Mouse (Mus musculus): ENCODE measurements at regions not wholly inside any gene's neighbourhood (a gene's known extent, or its start where the extent isn't known, plus 50 kb on each side); places are given as distances from the start of the nearest gene placed in this dataset.
"Not testable (repeated sequence)": the region's sequence is repeated elsewhere in the genome, so short reads cannot be mapped to it uniquely, and the experiment has no call there.

GRCm38 (mm10) chr10:117465058-117465660 is 85.3 kb upstream of the Cpsf6 start:
- in situ Hi-C loops (cut with MboI; ENCODE audit: low sequenced_read_pairs), result no loop called here

DNA sequence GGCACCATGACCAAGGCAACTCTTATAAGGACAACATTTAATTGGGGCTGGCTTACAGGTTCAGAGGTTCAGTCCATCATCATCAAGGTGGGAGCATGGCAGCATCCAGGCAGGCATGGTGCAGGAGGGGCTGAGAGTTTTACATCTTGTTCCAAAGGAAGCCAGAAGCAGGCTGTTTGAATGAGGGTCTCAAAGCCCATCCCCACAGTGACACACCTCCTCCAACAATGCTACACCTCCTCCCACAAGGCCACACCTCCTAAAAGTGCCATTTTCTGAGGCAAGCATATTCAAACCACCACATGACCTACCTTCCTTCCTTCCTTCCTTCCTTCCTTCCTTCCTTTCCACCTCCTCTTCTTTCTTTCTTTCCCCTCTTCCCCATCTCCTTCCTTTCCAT is 84.5 kb upstream of the Cpsf6 start:
- in situ Hi-C loops (cut with MboI; ENCODE audit: low sequenced_read_pairs), result not testable (repeated sequence)

GRCm38 (mm10) chr10:117463636-117464035 is 83.8 kb upstream of the Cpsf6 start:
- in situ Hi-C loops (cut with MboI; ENCODE audit: low sequenced_read_pairs), result no loop called here

DNA sequence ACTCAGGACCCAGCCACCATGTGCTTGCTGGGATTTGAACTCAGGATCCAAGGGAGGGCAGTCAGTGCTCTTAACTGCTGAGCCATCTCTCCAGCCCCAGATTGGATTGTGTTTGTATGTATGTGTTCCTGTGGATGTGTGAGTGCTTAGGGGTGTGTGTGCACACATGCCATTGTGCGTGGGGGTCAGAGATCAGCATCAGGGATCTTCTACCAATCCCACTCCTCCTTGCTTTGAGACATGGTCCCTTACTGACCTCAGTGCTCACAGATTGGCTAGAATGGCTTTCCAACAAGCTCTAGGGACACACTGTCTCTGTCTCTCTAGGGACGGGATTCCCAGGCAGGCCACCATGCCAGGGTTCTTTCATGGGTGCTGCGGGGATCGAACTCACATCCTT is 83.1 kb upstream of the Cpsf6 start:
- in situ Hi-C loops (cut with MboI; ENCODE audit: low sequenced_read_pairs), result no loop called here

GRCm38 (mm10) chr10:117461791-117462516 is 82.1 kb upstream of the Cpsf6 start:
- in situ Hi-C loops (cut with MboI; ENCODE audit: low sequenced_read_pairs), result no loop called here

DNA sequence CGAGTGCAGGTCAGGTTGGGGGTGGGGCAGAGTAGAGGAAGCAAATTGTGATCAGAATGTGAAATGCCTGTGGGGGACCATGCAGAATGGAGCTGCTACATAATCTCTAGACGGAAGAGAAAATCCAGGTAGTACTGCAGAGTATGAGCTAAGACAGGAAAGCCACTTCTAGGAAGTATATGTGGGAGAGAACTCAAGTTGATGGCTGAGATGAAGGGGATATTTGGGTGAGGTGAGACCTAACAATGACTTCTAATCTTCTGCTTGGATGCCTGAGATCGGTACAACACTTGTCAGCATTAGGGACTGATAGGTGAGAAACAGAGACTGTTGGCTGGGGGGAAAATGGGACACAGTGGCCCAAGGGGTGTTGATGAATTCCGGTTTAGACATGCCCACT is 81.4 kb upstream of the Cpsf6 start:
- in situ Hi-C loops (cut with MboI; ENCODE audit: low sequenced_read_pairs), result no loop called here

GRCm38 (mm10) chr10:117460366-117460730 is 80.5 kb upstream of the Cpsf6 start:
- in situ Hi-C loops (cut with MboI; ENCODE audit: low sequenced_read_pairs), result no loop called here

DNA sequence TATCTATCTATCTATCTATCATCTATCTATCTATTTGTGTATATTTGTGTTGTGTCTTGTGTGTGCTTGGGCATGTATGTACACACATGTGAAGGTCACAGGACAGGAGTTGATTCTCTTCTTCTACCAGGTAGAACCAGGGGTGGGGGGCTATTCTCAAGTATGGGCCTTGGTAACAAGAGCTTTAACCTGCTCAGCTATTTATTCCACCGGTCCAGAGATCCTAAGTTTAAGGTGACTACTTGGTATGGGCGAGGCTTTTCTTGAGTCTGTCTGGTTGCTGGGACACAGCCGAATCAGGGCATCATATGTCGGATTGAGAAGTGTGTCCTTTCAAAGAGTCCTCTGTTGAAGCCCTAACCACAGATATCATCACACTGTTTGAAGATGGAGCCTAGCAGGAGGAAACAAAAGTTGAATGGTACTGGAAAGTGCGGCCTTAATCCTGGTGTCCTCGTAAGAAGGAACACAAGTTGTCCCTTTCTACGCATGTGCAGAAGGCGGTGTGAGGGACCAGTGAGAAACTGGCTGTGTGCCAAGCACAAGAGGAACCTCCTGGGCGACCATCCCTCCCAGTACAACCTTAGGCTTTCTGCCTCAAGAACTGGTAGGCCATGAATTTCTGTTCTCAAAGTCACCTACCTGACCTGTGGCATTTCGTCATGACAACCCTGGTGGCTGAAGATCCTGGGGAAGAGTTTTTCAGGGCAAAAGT is 80.0 kb upstream of the Cpsf6 start:
- in situ Hi-C loops (cut with MboI; ENCODE audit: low sequenced_read_pairs), result loop anchor here (5.0 kb wide), 1 partner anchor 217 kb away; no protein-coding TSS in a partner anchor

DNA sequence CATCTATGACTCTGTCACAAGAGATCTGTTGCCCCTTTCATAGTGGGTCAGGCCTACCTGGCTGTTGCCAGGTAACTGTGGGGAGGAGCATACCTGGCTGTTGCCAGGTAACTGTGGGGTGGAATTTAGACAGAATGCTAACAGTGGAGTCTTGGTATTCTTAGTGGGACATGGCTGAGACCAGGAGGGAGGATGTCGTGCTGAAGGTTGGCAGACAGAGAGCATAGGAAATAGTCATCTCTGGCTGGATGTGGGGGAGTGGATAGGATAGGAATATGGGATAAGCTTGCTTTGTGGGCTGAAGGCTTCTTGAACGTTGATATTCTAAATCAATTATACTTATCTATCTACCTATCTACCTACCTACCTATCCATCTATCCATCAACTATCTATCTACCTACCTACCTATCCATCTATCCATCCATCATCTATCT is 79.2 kb upstream of the Cpsf6 start:
- in situ Hi-C loops (cut with MboI; ENCODE audit: low sequenced_read_pairs), result loop anchor here (5.0 kb wide), 1 partner anchor 218 kb away; no protein-coding TSS in a partner anchor

DNA sequence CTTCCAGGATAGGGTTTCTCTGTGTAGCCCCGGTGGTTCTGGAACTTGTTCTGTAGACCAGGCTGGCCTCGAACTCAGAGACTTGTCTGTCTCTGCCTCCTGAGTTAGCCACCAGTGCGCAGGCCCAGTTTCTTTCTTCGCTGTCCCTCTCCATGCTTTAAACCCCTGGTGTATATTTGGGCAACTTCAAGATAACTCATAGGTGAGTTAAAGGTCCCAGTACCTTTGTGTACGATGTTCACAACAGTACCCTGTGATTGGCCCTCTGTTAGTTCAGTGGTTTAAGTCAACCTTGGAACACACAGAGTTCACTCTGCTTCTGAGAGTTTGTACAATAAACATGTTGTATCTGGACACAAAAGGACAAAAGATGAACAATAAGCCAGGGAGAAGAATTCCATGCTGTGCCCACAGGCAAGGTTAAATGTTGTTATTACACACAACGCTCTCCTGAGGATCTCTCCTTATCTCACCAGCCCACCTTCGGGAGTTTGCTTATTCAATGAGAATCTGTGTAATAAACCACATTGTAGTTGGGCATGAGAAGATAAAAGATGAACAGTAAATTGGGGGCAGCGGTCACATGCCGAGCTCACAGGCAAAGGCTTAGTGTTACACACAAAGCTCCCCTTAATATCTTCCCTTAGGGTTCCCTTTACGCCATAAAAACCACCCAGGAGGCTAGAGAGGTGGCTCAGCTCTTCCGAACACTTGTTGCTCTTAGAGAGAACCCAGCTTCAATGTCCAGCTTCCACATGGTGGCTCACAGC is 78.6 kb upstream of the Cpsf6 start:
- in situ Hi-C loops (cut with MboI; ENCODE audit: low sequenced_read_pairs), result loop anchor here (5.0 kb wide), 1 partner anchor 219 kb away; no protein-coding TSS in a partner anchor

- in situ Hi-C loops (cut with MboI; ENCODE audit: low sequenced_read_pairs), result loop anchor here (5.0 kb wide), 1 partner anchor 220 kb away; no protein-coding TSS in a partner anchor
These were observed 77.8 kb upstream of the Cpsf6 start for GRCm38 (mm10) chr10:117457701-117457950.

GRCm38 (mm10) chr10:117456904-117457700 is 77.3 kb upstream of the Cpsf6 start:
- in situ Hi-C loops (cut with MboI; ENCODE audit: low sequenced_read_pairs), result loop anchor here (5.0 kb wide), 1 partner anchor 220 kb away; no protein-coding TSS in a partner anchor

DNA sequence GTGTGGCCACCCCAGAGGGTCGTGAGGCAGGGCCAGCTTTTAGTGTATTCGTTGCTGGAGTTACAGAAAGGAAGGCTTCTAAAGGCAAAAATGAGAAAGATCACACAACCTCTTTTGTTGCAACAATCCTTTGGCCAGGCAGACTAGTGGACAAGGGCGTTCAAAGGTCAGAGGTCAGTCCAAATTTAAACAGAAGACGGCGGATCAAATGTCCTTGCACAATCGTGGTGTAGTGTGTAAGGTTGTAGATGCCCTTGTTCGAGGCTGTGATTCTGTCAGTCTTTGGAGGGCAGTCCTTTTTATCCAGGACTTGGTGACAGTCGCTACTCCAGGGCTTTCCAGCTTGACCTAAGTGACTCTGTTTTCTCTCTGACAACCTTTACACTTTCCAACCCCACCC is 76.6 kb upstream of the Cpsf6 start:
- in situ Hi-C loops (cut with MboI; ENCODE audit: low sequenced_read_pairs), result loop anchor here (5.0 kb wide), 1 partner anchor 221 kb away; no protein-coding TSS in a partner anchor

GRCm38 (mm10) chr10:117455595-117456302 is 75.9 kb upstream of the Cpsf6 start:
- in situ Hi-C loops (cut with MboI; ENCODE audit: low sequenced_read_pairs), result loop anchor here (5.0 kb wide), 1 partner anchor 222 kb away; no protein-coding TSS in a partner anchor

DNA sequence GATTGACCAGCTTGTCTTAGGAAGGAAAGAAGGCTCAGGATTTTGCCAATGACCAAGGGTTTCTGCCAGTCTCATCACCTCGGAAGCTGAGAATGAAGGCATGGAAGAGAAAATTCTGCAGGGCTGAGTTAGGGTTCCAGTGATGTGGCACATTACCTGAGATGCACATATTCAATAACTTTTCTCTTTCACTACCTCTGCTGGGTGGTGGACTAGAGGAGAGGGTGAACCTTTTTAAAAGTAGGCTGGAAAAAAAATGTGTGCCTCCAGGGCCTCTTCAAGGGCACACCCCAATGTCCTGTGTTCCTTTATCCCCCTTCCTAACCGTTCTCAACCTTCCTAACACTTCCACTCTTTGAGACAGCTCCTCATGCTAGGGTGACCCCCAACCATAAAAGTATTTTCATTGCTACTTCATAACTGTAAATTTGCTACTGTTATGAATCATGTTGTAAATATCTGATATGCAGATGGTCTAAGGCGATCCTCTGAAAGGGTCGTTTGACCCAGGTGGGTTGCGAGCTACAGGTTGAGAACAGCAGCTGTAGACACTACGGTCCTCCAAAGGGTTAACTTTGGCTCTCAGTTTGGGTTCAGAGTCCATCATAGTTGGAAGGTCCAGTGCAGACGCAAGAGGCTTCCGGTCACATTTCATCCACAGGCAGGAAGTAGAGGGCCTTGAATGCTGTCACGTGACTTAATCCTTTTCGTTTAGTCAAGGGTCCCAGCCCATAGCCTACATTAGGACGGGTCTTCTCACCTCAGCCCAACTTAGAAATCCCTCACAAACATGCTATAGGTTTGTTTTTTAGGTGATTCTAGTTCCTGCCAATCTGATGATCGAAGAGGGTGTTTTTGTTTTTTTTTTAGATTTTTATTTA is 75.1 kb upstream of the Cpsf6 start:
- in situ Hi-C loops (cut with MboI; ENCODE audit: low sequenced_read_pairs), result loop anchor here (5.0 kb wide), 1 partner anchor 222 kb away; no protein-coding TSS in a partner anchor

- in situ Hi-C loops (cut with MboI; ENCODE audit: low sequenced_read_pairs), result no loop called here
These were observed 74.3 kb upstream of the Cpsf6 start for GRCm38 (mm10) chr10:117454171-117454500.

DNA sequence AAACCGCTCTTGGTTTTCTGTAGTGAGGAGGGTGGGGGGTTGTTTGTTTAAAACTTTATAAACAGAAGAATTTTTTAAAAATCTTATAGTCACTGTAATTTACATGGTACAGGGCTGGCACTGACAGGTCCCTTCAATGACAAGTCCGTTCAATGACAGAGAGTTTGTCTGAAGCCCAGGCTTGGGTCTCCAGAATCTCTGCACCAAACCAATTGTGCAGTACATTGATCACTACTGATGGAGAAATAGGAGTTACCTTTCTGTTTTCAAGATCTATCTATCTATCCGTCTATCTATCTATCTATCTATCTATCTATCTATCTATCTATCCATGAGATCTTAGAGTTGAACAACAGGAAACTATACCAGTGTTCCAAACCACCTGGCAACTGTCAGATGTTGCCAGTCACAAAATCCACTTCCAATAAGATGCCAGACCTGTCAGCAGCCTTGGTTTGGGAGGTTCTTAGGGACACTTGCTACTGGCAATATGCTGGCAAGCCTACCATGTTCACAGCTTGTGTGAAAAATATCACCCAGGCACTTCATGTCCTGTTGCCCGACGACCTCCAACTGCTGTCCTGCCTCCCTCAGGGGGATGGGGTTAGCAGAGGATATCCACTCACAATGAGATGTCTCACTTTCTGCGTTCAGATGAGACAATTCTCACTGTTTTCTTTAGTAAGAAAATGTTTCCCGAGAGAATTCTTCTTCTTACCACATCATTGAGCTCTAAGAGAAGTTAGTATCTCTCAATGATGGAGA is 73.8 kb upstream of the Cpsf6 start:
- in situ Hi-C loops (cut with MboI; ENCODE audit: low sequenced_read_pairs), result no loop called here

Measured in CH12F3 (cell line).